Mouse (Mus musculus) hindbrain, embryonic 14.5 days (tissue): ENCODE results near the gene Pld1. TPM values are rescaled to one million over a fixed set of nuclear protein-coding genes. Genes with fewer than 3 reads are reported as not detected.

Experiments
- ATAC-seq: fragments of 200-750 bp; cut with Nextera tagmentation; 2 replicates; pipeline ENCODE4 v1.8.0; 2017; ENCODE audit warnings: moderate number of reproducible peaks, mild to moderate bottlenecking, moderate TSS enrichment, moderate library complexity; ENCODE audit not compliant: low FRiP score
- DNase-seq: peaks from one replicate; pipeline ENCODE4 v3.0.0-alpha.2; 2015; ENCODE audit warnings: low spot score
- H3K27ac ChIP-seq: fragments of 300-500 bp; sonication (generic); 2 replicates; pipeline ENCODE4 v1.5.1; 2014; ENCODE audit warnings: mild to moderate bottlenecking, moderate library complexity
- H3K27me3 ChIP-seq: fragments of 300-500 bp; sonication (generic); 2 replicates; pipeline ENCODE4 v1.6.1; 2014; ENCODE audit warnings: mild to moderate bottlenecking, low read length, mixed read lengths; ENCODE audit not compliant: control insufficient read depth, insufficient read depth
- H3K36me3 ChIP-seq: fragments of 300-500 bp; sonication (generic); replicated peaks from 2 replicates; pipeline ENCODE4 v1.6.1; 2014; ENCODE audit not compliant: control insufficient read depth, insufficient read depth
- H3K4me1 ChIP-seq: fragments of 300-500 bp; sonication (generic); replicated peaks from 2 replicates; pipeline ENCODE4 v1.6.1; 2014; ENCODE audit warnings: antibody characterized with exemption, low read length, mixed read lengths; ENCODE audit not compliant: control insufficient read depth, insufficient read depth
- H3K4me2 ChIP-seq: fragments of 300-500 bp; sonication (generic); replicated peaks from 2 replicates; pipeline ENCODE4 v1.6.1; 2014; ENCODE audit warnings: mild to moderate bottlenecking, moderate library complexity
- H3K4me3 ChIP-seq: fragments of 300-500 bp; sonication (generic); replicated peaks from 2 replicates; pipeline ENCODE4 v1.5.1; 2014; ENCODE audit warnings: mild to moderate bottlenecking, low read length
- H3K9ac ChIP-seq: fragments of 300-500 bp; sonication (generic); 2 replicates; pipeline ENCODE4 v1.6.1; 2014
- H3K9me3 ChIP-seq: fragments of 300-500 bp; sonication (generic); 2 replicates; pipeline ENCODE4 v1.6.1; 2016; ENCODE audit warnings: low read length; ENCODE audit not compliant: control insufficient read depth
- WGBS: fragments of 180-500 bp; shearing (Covaris S2); extraction: QIAGEN DNeasy Blood & Tissue Kit; methylation state at CpG from one replicate; pipeline ENCODE4 v1.1.7; 2014; 5-methylcytosine and 5-hydroxymethylcytosine counted together
- polyA plus RNA-seq: library from polyadenylated mRNA; unstranded; fragments of >200 nt; fragmentation: Nextera tagmentation; extraction: Ambion mirVana; gene quantifications from 2 replicates; pipeline ENCODE4 v1.2.1, GENCODE M21; 2014

Gene Pld1
- polyA plus RNA-seq, 1 experiment from 2014 or later: 6.7 TPM

DNA sequence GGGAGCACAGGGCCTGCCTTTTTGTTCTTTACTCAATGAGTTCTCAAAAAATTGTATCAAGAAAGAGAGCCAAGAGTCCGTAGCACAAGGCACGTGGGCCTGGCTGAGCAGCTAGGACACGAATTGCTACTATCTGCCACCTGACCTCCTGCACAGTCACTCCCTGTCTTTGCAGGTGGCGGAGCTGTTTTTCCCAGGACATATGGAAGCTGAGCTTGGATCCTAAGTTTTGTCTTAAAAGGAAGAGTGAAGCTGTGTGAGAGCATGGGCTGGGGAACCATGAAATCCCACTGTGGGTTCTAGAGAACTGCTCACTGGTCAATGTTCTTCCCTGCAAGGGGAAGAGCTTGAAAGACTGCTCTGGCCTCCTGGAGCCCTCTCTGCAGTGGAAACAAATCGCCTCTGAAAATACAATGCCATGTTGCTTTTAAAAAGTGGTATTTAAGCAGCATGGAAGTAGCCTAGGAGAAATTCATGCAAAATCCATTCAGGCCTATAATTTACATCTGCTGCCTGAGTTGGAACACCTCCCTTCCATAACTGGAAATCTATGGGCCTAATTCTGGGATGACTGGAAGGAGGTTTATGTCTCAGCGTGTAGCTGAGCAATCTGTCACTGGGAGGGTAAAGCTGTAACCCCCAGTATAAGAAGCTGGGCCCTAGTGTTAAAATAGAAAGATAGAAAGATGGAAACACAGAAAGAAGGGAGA, 229.5 kb downstream of the Pld1 start:
- H3K4me3 ChIP-seq: no peak overlapping the region
- no peak overlapping the region for H3K4me2 ChIP-seq
- no peaks in the 10 kb centered on the region for H3K36me3 ChIP-seq
- WGBS: 82% methylated on average over 6 of the region's 6 CpGs
- ATAC-seq (no peak), DNase-seq (no peak)
- H3K9ac ChIP-seq: no peak overlapping the region
- no peak overlapping the region for H3K27ac ChIP-seq
- H3K4me1 ChIP-seq: 0 out of 2 replicates have a peak, but pooled peaks cover 9% of the 10 kb centered on the region
- no peaks in the 10 kb centered on the region for H3K9me3 ChIP-seq
- H3K27me3 ChIP-seq: no peaks in the 10 kb centered on the region

DNA sequence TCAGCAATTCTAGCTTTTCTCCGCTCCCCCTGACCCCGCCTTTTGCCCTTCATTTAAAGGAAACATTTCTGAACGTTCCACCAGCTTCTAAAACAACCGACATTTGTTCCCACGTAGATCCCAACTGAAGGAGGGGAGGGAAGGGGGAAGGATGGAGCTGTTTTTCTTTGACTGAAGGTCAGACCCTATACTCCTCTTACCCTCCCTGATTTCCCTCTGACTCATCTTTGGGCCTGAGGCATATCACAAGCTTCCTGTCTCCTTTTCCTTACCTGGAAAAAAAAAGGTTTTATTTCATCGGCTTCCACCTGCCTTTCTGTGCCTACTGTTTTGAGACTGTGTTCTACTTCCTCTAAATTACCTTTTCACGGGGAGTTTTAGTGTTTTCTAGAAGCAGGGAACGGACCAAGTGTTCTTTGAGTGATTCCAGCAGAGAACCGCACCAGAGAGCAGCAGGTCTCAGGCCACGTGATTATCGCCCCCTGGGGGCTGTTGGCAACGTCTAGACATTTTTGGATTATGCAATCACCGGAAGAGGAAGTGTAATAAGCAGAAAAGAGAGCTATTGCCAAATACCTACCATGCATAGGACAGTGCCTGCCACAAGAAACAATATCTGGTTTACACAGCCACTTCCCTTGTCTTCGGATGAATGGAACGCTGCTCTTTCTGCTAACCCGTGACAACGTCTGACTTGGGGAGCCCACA, 232.6 kb downstream of the Pld1 start:
- 0 out of 2 replicates have a peak, but pooled peaks have one; percentile 19 for ATAC-seq
- Histone ChIP-seq H3K4me2 (0 out of 2 replicates have a peak overlapping the region, but pooled peaks have one; percentile 3), H3K9ac (no peak overlapping the region), H3K27me3 (no peaks in the 10 kb centered on the region), H3K9me3 (no peaks in the 10 kb centered on the region), H3K27ac (no peak overlapping the region), H3K36me3 (no peaks in the 10 kb centered on the region), H3K4me3 (no peak overlapping the region), H3K4me1 (peaks cover 15% of the 10 kb centered on the region; the same call in 1 of the 2 replicates)
- DNase-seq: peak; percentile 63
- 38% methylated on average over 17 of the region's 17 CpGs for WGBS

DNA sequence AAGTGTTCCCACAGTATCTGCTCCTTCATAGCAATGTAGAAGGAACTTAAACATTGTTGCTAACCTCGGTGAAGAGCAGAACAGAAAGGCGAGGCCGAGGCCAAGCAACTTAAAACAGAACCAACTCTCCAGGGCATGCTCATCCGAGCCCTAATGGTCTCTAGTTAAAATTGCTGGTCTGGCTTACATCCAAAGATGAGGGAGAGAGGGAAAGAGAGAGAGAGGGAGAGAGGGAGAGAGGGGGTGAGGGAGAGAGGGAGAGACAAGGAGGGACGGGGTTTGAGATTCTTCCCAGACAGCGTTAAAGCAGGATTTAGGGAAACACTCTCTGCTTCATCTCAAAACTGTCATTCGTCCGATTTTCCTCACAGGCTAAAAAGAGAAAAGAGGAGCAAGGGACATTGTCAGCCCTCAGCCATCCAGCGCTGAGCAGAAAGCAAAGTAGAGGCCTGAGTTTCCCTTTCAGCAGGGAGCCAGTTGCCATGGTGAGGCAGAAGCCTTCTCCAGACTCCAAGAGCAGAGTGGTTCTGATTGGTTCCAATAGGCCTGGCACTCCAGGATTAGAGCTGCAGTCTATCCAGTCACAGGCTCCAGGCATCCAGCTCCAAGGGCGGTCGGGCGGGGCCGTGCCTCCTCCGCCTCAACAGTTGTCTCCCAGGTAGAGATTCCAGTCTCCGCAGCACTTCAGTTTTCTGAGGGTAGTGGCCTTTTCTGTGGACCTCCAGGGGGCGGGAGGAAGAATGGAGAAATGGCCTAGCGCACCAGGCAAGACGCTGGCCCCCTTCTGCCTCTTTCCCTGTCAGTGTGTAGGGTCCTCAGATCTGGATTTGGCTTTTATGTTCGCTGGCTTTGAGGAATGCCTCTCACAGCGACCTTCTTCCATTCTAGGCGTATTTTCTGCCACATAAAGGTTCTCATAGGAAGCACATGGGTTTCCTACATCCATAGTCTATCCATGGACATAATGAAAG, 237.8 kb downstream of the Pld1 start:
- ATAC-seq (peak; percentile 99), DNase-seq (peak; percentile 77)
- peaks cover 17% of the 10 kb centered on the region; the same call in 1 of the 2 replicates for H3K4me1 ChIP-seq
- no peaks in the 10 kb centered on the region for H3K36me3 ChIP-seq
- peak overlapping the region; percentile 46 for H3K9ac ChIP-seq
- peak overlapping the region; percentile 22 for H3K4me3 ChIP-seq
- H3K27ac ChIP-seq: peak overlapping the region; percentile 80
- H3K4me2 ChIP-seq: peak overlapping the region; percentile 53
- H3K9me3 ChIP-seq: no peaks in the 10 kb centered on the region
- 7% methylated on average over 21 of the region's 21 CpGs for WGBS
- 0 out of 2 replicates have a peak, but pooled peaks cover 4% of the 10 kb centered on the region for H3K27me3 ChIP-seq

DNA sequence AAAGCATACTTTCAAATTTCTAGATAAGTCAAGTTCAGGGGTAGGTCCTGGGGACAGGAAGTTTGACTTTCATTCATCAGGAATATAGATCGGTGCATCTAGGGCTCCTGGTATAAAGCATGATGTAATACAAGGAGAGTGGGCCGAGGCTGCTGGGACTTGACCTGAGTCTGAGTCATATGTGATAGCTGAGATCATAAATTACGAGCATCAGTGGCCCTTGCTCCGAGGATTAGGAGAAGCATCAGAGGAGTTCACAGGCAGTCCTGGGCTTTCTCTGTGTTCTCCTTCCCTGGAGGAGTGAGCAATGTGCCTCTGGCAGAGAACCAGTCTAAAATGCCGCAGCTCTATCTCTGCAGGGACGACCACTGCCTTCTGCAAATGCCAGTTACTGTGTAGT, 239.8 kb downstream of the Pld1 start:
- DNase-seq: no peak

More for the DNA sequence above, 239.8 kb downstream of the Pld1 start:
- Histone ChIP-seq H3K9ac (no peak overlapping the region), H3K27ac (no peak overlapping the region), H3K4me1 (peaks cover 12% of the 10 kb centered on the region; the same call in 1 of the 2 replicates), H3K27me3 (0 out of 2 replicates have a peak, but pooled peaks cover 4% of the 10 kb centered on the region), H3K36me3 (no peaks in the 10 kb centered on the region), H3K4me3 (no peak overlapping the region), H3K4me2 (no peak overlapping the region), H3K9me3 (no peaks in the 10 kb centered on the region)
- WGBS: 79% methylated on average over 6 of the region's 6 CpGs
- ATAC-seq: no peak

Other genes with a start within 250 kb of the Pld1 start
- 11.3 and 11.4 TPM in 2 replicates for gene Fndc3b, start 227.4 kb upstream of the Pld1 start, polyA plus RNA-seq
- gene Tmem212, start 42.3 kb upstream of the Pld1 start, polyA plus RNA-seq: not detected in 2 replicates